Mouse (Mus musculus) testis, adult 2 months (tissue): ENCODE results near the gene Pdia5.

Experiments
- CTCF ChIP-seq: fragments of 200-500 bp; IDR thresholded peaks from 2 replicates; pipeline ENCODE4 v1.5.1; 2012; ENCODE audit warnings: low read depth, mild to moderate bottlenecking, inconsistent platforms, low read length, moderate library complexity; ENCODE audit not compliant: control insufficient read depth, insufficient read depth, insufficient replicate concordance
- POLR2A ChIP-seq: fragments of 200-500 bp; IDR thresholded peaks from 2 replicates; pipeline ENCODE4 v1.6.1; 2012; ENCODE audit warnings: low read depth, mild to moderate bottlenecking, inconsistent platforms, low read length, moderate library complexity; ENCODE audit not compliant: control insufficient read depth

DNA sequence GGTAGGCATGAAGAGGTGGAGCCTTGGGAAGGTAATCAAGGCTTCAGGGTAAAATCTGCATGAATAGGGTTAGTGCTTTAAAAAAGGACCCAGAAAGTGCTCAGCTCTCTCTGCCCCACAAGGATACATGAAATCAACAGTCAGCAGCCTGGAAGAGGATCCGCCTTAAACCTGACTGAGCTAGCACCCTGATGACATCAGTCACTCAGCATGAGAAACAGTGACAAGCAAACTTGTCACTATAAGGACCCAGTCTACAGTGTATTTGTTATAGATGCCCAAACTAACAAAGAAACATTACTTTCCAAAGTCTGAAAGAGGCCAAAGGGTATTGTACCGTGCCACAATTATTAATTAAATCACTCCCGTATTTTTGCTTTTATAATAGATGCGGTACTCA lies 2.9 kb downstream of the Pdia5 start:
- TF ChIP-seq CTCF, result no peak
- no peak for TF ChIP-seq POLR2A
